Mouse (Mus musculus): ENCODE measurements around the gene Pcolce.

- TF ChIP-seq GATA1 (IDR thresholded peaks at IDR 0.05; ENCODE audit: low read length) (no peak), TAL1 (IDR thresholded peaks at IDR 0.05; ENCODE audit: low read length) (no peak)
These were observed 25.9 kb upstream of the Pcolce start for GRCm38 (mm10) chr5:137639472-137639871.

Measured in erythroblast, embryonic 14.5 days (primary cell).